Mouse (Mus musculus): ENCODE data around the gene Olfr683.
"Not testable (repeated sequence)": the region's sequence is repeated elsewhere in the genome, so short reads cannot be mapped to it uniquely, and the experiment has no call there.

Olfr683 gene

DNA sequence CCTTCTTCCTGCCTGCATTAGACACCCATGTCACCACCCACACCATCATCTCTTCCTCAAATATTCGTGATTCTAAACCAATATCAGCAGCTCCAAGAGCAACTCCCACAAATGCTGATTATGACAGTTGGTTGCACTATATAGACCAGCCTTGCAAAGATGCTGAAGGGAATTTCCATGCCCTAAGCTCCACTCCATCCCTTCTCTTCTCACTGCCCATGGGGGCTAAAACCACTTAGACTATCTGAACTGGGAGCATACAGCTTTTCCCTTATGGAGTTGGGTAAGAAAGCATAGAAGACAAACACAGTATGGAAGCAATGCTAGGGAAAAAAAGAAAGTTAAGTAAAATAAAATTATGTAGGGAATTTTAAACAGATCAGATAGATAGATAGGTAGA, at the start of gene Olfr683:
Olfr683 (minus strand) TSS at position 101 of the 400 bp plus-strand sequence.
- no peak for DNase-seq

DNA sequence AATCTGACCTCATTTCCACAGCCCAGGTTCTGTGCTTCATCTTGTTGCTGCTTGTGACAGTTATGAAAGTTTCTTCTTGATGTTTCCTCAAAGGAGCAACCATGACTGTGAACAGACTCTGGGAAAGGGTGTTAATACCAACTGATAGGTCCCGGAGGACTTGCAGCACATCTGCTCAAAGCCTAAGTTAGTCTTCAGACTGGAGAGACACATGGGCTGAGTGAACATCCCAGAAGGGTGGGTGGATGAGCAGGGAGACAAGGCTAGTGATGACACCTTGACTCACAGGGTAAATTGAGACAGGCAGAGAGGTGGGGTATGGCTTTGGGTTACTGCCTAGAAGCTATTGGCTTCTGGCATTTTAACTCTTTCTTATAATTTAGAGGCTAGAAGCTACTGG, 39.1 kb upstream of the Olfr683 start, which contains the start of gene Olfr685:
Olfr685 (minus strand) TSS at position 101 of the 400 bp plus-strand sequence.
- DNase-seq, result no peak

DNA sequence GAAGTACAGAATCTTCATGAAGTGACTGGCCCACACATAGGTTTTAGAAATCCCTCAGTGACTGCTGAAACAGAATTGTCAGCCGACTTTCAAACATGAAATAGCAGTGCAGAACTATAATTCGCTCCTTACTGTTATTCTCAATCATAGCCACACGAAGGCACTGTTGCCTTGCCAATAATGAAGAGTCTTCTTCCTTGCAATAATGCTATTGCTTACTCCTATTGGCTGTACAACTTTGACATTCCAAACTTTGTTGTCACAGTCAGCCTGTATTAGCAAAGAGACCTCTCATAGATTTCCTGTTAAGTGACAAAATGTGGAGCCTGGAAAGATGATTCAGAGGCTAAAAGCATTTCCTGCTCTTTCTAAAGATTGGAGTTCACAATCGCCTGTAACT, 24.0 kb upstream of the Olfr683 start:
- DNase-seq, result no peak

DNA sequence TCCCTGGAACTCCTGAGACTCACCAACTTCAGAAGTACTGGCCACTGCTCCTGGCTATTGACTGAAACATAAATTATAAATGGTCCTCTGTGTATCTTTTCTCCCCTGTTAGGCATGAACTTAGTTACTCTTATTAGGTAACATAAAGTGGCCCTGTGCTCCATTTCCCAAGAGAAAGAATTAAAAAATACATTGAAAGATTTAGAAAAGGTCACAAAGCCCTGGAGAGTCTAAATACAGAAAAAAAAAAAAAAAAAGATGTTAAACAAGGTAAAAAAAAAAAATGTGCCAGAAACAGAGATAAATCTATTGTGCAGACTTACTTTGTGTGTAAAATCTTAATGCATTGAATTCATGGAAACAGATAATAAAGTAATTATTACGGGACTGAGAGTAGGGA, 16.7 kb upstream of the Olfr683 start, which contains the start of gene Olfr684:
Olfr684 (minus strand) TSS at position 101 of the 400 bp plus-strand sequence.
- DNase-seq, result no peak

DNA sequence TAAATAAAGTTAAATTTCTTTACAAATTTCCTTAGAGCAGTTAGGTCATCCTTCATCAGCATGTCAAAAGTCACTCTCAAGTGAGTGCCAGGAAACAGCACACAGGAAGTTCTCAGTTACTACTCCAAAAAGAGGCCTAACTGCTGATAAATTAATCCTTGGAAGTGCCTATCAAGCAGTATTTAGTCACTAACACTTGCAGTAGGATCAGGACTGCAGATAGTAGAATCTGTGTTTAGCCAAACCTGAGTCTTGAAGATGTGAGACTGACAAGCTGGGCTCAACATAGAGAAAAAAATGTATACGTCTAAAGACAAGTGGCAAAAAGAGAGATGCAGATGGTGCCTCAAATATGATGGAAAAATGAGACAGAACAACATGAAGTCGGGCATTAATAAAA, 5.5 kb downstream of the Olfr683 start:
- DNase-seq, result no peak

DNA sequence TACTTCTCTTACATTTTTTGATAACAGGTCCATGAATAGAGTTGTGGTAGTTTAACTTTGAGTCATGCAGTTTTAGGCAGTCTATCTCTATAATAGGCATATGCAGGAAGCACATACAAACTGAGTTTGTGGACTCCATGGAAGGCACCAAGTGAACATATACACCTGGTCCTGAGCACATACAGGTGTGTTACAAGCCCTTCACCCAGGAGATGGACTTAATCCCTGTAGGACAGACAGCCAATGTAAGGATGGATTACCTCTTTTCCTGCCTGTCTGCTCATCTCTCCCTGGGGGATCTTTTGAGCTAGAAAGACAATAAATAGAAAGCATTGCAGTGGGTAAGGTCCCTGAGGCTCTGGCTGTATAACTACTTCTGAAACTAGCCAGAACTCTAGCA, 30.3 kb downstream of the Olfr683 start, which contains the start of gene Olfr681:
Olfr681 (plus strand) TSS at position 301 of the 400 bp plus-strand sequence.
- no peak for DNase-seq

DNA sequence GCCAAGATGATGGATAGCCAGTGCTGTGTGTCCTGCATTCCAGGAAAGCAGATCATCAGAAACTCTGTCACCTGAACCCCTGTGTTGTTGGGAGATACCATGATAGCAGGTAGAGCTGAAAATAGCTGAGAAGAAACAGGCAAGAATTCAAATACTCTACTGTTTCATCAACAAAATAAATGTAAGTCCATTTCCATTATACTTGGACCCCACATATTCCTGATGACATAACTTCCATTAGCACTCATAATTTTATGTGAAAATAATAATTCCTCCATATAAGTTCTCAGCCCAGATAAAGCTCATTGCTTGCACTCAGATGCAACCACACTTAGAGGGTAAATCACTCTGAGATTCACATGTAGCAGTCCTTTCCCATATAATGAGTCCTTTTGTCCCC, 54.1 kb downstream of the Olfr683 start, which contains the start of gene Olfr680-ps1:
Olfr680-ps1 (minus strand) TSS at position 101 of the 400 bp plus-strand sequence.
- DNase-seq, result not testable (repeated sequence)

Measured in kidney, adult 18-20 months (tissue).